Mouse (Mus musculus): Measurements from ENCODE around the gene Mybph. TPM values are rescaled to one million over a fixed set of nuclear protein-coding genes. Genes with fewer than 3 reads are reported as not detected.

Gene Mybph
- polyA plus RNA-seq, 1 experiment from 2014 or later = 4.4 TPM

DNA sequence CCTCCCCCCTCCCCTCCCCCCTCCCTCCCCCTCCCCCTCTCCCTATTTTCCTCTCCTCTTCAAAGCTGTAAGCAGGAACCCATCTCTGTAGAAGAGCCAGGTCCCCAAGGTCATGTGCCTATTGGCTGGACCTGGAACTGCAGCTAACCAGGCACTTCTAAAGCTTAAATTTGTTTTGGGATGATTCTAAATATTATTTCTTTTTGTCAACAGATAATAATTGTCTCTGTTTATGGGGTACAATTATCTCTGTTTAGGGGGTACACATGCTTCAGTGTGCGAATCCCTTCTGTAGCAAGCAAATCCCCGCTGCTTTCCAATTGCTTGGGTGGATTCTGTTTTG, 23.4 kb downstream of the Mybph start:
- H3K27ac ChIP-seq (replicated peaks; ENCODE audit: low read depth, low read length) = no peak overlapping the region

DNA sequence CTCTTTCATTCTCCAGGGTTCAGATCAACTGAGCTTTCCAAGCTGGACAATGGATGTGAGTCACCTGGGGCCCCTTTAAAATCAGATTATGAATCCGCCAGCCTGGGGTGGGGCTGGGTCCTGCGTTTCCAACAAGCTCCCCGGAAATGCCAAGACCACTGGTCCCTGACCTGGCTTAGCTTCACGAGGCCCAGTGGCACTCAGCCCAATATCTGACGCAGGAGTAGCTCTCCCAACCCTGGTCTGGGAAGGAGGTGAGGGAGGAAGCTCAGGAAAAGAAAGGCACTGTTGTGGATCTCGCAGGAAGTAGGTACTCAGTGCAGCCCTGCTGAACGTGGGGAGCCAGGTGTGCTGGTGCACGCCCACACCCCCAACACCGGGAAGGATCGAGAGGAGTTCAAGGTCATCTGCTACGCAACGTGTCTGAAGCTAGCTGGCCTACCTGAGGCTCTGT, 23.8 kb downstream of the Mybph start:
- Histone ChIP-seq H3K9me3 (replicated peaks; ENCODE audit: control insufficient read depth, low read length) (no peaks in the 10 kb centered on the region), H3K4me2 (ENCODE audit: low read depth, low read length) (no peak overlapping the region)

More for the DNA sequence above, 23.4 kb downstream of the Mybph start:
- H3K4me2 ChIP-seq (ENCODE audit: low read depth, low read length) = no peak overlapping the region
- no peak overlapping the region for H3K9ac ChIP-seq (replicated peaks; ENCODE audit: low read length)
- no peak overlapping the region for H3K4me3 ChIP-seq (ENCODE audit: low read depth, low read length)
- 89% methylated on average over 2 of the region's 2 CpGs for WGBS
- no peaks in the 10 kb centered on the region for H3K36me3 ChIP-seq (replicated peaks; ENCODE audit: control insufficient read depth, insufficient read depth, low read depth, low read length)
- no peaks in the 10 kb centered on the region for H3K27me3 ChIP-seq (ENCODE audit: control insufficient read depth, insufficient read depth, low read length)
- no peaks in the 10 kb centered on the region for H3K9me3 ChIP-seq (replicated peaks; ENCODE audit: control insufficient read depth, low read length)
- ATAC-seq (replicated peaks; ENCODE audit: insufficient number of reproducible peaks, low FRiP score, low TSS enrichment, low read depth) = no peak
- DNase-seq (ENCODE audit: low spot score) = no peak
- peaks cover 2% of the 10 kb centered on the region; the same call in 1 of the 2 replicates for H3K4me1 ChIP-seq (ENCODE audit: control insufficient read depth, insufficient read depth, low read length)

DNA sequence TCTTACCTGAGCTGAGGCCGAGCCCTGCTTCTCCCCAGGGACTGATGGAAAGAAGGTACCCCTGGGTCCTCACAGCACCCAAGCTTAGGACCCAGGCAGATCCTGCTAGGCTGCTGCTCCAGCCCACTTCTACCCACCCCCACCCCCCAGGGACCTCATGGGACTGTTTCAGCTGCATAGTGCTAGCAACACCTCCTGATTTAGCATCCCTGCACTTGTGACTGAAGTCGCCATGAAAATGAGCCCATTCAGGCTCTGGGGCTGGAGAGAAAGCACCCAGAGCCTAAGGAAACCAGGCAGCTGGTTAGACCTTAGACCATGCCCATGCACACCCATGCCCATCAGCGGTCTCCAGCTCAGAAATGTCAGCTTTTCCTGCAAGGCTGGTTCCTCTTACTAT, 24.7 kb downstream of the Mybph start:
- no peak overlapping the region for H3K4me2 ChIP-seq (ENCODE audit: low read depth, low read length)
- no peak overlapping the region for H3K9ac ChIP-seq (replicated peaks; ENCODE audit: low read length)
- H3K4me1 ChIP-seq (ENCODE audit: control insufficient read depth, insufficient read depth, low read length) = 0 out of 2 replicates have a peak, but pooled peaks cover 2% of the 10 kb centered on the region
- DNase-seq (ENCODE audit: low spot score) (no peak), ATAC-seq (replicated peaks; ENCODE audit: insufficient number of reproducible peaks, low FRiP score, low TSS enrichment, low read depth) (no peak)
- no peak overlapping the region for H3K27ac ChIP-seq (replicated peaks; ENCODE audit: low read depth, low read length)
- no peak overlapping the region for H3K4me3 ChIP-seq (ENCODE audit: low read depth, low read length)
- no peaks in the 10 kb centered on the region for H3K27me3 ChIP-seq (ENCODE audit: control insufficient read depth, insufficient read depth, low read length)
- H3K9me3 ChIP-seq (replicated peaks; ENCODE audit: control insufficient read depth, low read length) = no peaks in the 10 kb centered on the region
- WGBS = 71% methylated on average over 3 of the region's 3 CpGs
- no peaks in the 10 kb centered on the region for H3K36me3 ChIP-seq (replicated peaks; ENCODE audit: control insufficient read depth, insufficient read depth, low read depth, low read length)

More for the DNA sequence above, 23.8 kb downstream of the Mybph start:
- Histone ChIP-seq H3K27me3 (ENCODE audit: control insufficient read depth, insufficient read depth, low read length) (no peaks in the 10 kb centered on the region), H3K36me3 (replicated peaks; ENCODE audit: control insufficient read depth, insufficient read depth, low read depth, low read length) (no peaks in the 10 kb centered on the region), H3K4me3 (ENCODE audit: low read depth, low read length) (no peak overlapping the region), H3K9ac (replicated peaks; ENCODE audit: low read length) (no peak overlapping the region), H3K27ac (replicated peaks; ENCODE audit: low read depth, low read length) (no peak overlapping the region), H3K4me1 (ENCODE audit: control insufficient read depth, insufficient read depth, low read length) (0 out of 2 replicates have a peak, but pooled peaks cover 2% of the 10 kb centered on the region)
- ATAC-seq (replicated peaks; ENCODE audit: insufficient number of reproducible peaks, low FRiP score, low TSS enrichment, low read depth) = no peak
- 69% methylated on average over 12 of the region's 12 CpGs for WGBS
- no peak for DNase-seq (ENCODE audit: low spot score)

DNA sequence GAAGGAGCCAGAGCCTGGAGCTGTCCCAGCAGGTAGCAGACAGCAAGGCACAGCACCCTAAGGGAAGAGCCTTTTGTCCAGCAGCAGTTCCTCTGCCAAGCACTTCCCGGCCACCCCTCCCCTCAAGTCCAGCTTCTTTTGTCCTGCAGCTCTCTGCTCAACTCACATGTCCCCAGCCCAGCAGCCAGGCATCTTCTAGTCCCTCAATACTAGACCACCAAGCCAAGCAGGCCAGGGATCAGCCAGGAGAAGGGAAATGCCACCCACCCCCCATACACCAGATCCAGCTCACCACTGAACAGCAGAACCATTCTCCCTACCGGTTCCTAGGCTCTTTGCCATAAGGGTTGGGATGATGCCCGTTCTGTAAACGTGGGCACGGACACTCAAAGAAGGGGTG, 26.4 kb downstream of the Mybph start:
- Histone ChIP-seq H3K36me3 (replicated peaks; ENCODE audit: control insufficient read depth, insufficient read depth, low read depth, low read length) (no peaks in the 10 kb centered on the region), H3K9ac (replicated peaks; ENCODE audit: low read length) (no peak overlapping the region), H3K9me3 (replicated peaks; ENCODE audit: control insufficient read depth, low read length) (no peaks in the 10 kb centered on the region), H3K4me2 (ENCODE audit: low read depth, low read length) (no peak overlapping the region), H3K4me1 (ENCODE audit: control insufficient read depth, insufficient read depth, low read length) (0 out of 2 replicates have a peak, but pooled peaks cover 2% of the 10 kb centered on the region), H3K27me3 (ENCODE audit: control insufficient read depth, insufficient read depth, low read length) (no peaks in the 10 kb centered on the region), H3K4me3 (ENCODE audit: low read depth, low read length) (no peak overlapping the region), H3K27ac (replicated peaks; ENCODE audit: low read depth, low read length) (no peak overlapping the region)
- DNase-seq (ENCODE audit: low spot score) = no peak
- WGBS = 73% methylated on average over 5 of the region's 5 CpGs
- ATAC-seq (replicated peaks; ENCODE audit: insufficient number of reproducible peaks, low FRiP score, low TSS enrichment, low read depth) = no peak

DNA sequence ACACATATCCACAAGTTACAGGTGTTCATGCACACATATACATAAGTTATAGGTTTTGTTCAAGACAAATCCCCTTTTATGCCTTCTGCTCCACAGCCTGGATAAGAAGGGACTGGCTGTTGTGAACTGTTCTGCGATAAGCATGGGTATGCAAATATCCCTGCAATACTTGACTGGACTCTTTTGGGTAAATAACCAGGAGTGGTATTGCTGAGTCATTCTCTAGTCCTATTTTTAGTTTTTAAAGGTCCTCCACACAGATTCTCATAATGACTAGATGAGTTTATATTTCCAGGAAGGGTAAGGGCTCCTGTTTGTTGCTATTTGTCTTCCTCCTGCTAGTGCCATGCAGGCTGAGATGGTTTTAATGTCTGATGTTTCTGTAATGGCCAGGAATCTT, 27.9 kb downstream of the Mybph start:
- Histone ChIP-seq H3K4me2 (ENCODE audit: low read depth, low read length) (no peak overlapping the region), H3K4me3 (ENCODE audit: low read depth, low read length) (no peak overlapping the region), H3K9me3 (replicated peaks; ENCODE audit: control insufficient read depth, low read length) (no peaks in the 10 kb centered on the region), H3K36me3 (replicated peaks; ENCODE audit: control insufficient read depth, insufficient read depth, low read depth, low read length) (no peaks in the 10 kb centered on the region), H3K4me1 (ENCODE audit: control insufficient read depth, insufficient read depth, low read length) (no peaks in the 10 kb centered on the region), H3K27me3 (ENCODE audit: control insufficient read depth, insufficient read depth, low read length) (no peaks in the 10 kb centered on the region), H3K9ac (replicated peaks; ENCODE audit: low read length) (no peak overlapping the region), H3K27ac (replicated peaks; ENCODE audit: low read depth, low read length) (no peak overlapping the region)
- ATAC-seq (replicated peaks; ENCODE audit: insufficient number of reproducible peaks, low FRiP score, low TSS enrichment, low read depth) = no peak
- 92% methylated on average over 1 of the region's 1 CpGs for WGBS
- DNase-seq (ENCODE audit: low spot score) = no peak

DNA sequence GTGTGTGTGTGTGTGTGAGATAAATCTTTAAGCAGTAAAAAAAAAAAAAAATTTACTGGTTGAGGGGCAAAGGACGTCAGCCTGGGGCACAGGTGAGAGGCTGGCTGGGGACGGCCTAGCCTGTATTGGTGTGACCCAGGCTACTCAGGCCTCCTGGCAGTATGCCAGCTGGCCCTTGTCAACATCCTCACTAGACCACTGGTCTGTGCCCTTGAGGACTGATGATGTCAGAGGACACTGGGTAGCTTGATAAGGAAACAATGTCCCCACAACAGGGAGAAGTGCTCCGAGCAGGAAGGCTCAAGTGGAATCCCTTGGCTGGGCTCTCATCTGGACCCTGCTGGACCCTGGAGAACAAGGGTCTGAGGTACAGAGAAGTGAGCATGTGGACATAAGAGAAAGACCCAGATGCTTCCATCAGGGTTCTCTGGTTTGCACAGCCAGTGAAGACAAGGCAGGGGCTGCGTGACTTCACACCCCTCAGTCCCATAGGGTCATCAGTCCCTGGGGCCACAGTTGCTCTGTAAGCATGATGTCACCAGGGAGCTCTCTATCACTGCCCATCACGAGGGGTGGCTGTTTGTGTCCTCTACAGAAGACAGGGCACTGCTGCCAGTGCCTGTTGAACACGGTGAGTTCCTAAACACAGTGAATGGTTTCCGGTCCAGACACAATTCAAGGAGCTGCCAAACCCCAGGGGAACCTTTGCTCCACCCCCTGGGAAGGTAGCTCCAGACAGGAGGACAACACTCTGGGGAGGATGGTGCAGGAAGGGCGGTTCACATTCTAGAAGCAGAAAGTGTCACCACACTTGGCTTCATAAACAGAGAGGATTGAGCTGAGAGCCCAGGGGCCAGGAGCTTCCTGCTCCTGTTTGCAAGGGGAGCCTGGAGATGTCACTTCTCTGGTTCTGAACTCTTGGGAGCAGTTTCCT, 29.1 kb downstream of the Mybph start:
- no peaks in the 10 kb centered on the region for H3K9me3 ChIP-seq (replicated peaks; ENCODE audit: control insufficient read depth, low read length)
- H3K9ac ChIP-seq (replicated peaks; ENCODE audit: low read length) = no peak overlapping the region
- H3K36me3 ChIP-seq (replicated peaks; ENCODE audit: control insufficient read depth, insufficient read depth, low read depth, low read length) = no peaks in the 10 kb centered on the region
- no peak overlapping the region for H3K4me2 ChIP-seq (ENCODE audit: low read depth, low read length)
- DNase-seq (ENCODE audit: low spot score) = no peak
- H3K4me3 ChIP-seq (ENCODE audit: low read depth, low read length) = no peak overlapping the region
- 57% methylated on average over 8 of the region's 8 CpGs for WGBS
- no peak for ATAC-seq (replicated peaks; ENCODE audit: insufficient number of reproducible peaks, low FRiP score, low TSS enrichment, low read depth)
- H3K27me3 ChIP-seq (ENCODE audit: control insufficient read depth, insufficient read depth, low read length) = no peaks in the 10 kb centered on the region
- no peak overlapping the region for H3K27ac ChIP-seq (replicated peaks; ENCODE audit: low read depth, low read length)
- H3K4me1 ChIP-seq (ENCODE audit: control insufficient read depth, insufficient read depth, low read length) = no peaks in the 10 kb centered on the region

DNA sequence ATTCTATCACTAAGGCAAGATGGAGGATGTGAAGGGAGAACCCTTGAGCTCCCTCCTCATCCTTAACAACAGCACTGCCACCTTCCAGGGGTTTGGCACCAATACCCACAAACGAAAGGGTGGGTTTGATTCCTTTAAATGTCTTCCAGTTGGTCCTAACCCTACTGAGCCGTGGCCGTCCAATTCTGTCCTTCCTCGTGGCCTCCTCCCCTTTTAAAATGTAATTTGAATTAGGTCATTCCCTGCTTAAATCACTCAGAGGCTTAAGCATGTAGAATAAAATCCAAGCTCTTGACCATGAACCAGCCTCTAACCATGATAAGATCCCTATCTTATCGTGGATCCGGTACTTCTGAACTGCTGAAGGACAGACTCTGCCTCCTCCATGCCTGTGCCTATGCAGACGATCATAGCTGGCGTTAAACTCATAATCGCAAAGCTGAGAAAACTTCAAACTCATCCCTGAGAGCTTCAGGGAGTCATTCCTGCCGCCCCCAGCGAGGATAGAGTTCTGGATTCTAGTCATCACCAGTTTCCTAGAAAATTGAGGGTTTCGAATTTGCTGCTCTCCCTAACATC, 31.5 kb downstream of the Mybph start:
- Histone ChIP-seq H3K36me3 (replicated peaks; ENCODE audit: control insufficient read depth, insufficient read depth, low read depth, low read length) (no peaks in the 10 kb centered on the region), H3K9me3 (replicated peaks; ENCODE audit: control insufficient read depth, low read length) (no peaks in the 10 kb centered on the region), H3K27ac (replicated peaks; ENCODE audit: low read depth, low read length) (no peak overlapping the region), H3K9ac (replicated peaks; ENCODE audit: low read length) (no peak overlapping the region), H3K4me3 (ENCODE audit: low read depth, low read length) (no peak overlapping the region), H3K4me2 (ENCODE audit: low read depth, low read length) (no peak overlapping the region), H3K4me1 (ENCODE audit: control insufficient read depth, insufficient read depth, low read length) (no peaks in the 10 kb centered on the region), H3K27me3 (ENCODE audit: control insufficient read depth, insufficient read depth, low read length) (no peaks in the 10 kb centered on the region)
- no peak for ATAC-seq (replicated peaks; ENCODE audit: insufficient number of reproducible peaks, low FRiP score, low TSS enrichment, low read depth)
- no peak for DNase-seq (ENCODE audit: low spot score)
- WGBS = 86% methylated on average over 12 of the region's 12 CpGs

DNA sequence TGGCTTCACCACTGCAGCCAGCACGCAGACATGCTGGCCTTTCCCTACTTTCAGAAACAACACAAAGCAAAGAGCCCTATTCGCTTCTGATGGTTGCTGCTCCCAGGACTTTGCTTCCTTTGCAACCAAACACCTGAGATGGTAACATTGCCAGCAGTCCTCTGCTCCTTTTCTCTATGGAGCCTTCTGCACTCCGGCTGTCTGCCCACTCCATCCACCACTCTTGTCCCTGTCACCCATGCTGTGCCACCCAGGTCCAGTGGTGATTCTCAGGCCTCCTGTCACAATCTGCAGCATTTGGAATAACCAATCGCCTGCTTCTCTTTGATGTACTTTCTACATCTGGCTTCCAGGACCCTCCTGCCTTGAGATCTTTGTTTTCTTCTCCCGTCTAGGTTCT, 32.1 kb downstream of the Mybph start:
- no peaks in the 10 kb centered on the region for H3K4me1 ChIP-seq (ENCODE audit: control insufficient read depth, insufficient read depth, low read length)
- DNase-seq (ENCODE audit: low spot score) = no peak
- no peak overlapping the region for H3K27ac ChIP-seq (replicated peaks; ENCODE audit: low read depth, low read length)
- no peaks in the 10 kb centered on the region for H3K9me3 ChIP-seq (replicated peaks; ENCODE audit: control insufficient read depth, low read length)
- no peaks in the 10 kb centered on the region for H3K36me3 ChIP-seq (replicated peaks; ENCODE audit: control insufficient read depth, insufficient read depth, low read depth, low read length)
- H3K4me3 ChIP-seq (ENCODE audit: low read depth, low read length) = no peak overlapping the region
- no peak for ATAC-seq (replicated peaks; ENCODE audit: insufficient number of reproducible peaks, low FRiP score, low TSS enrichment, low read depth)
- no peak overlapping the region for H3K9ac ChIP-seq (replicated peaks; ENCODE audit: low read length)
- H3K4me2 ChIP-seq (ENCODE audit: low read depth, low read length) = no peak overlapping the region
- H3K27me3 ChIP-seq (ENCODE audit: control insufficient read depth, insufficient read depth, low read length) = no peaks in the 10 kb centered on the region
- 93% methylated on average over 5 of the region's 5 CpGs for WGBS
